Mouse (Mus musculus) kidney, adult 18-20 months (tissue): Measurements from ENCODE around the gene Dennd6b.

Experiments
- DNase-seq: peaks from one replicate; pipeline ENCODE4 v3.0.0; 2021

Gene Dennd6b

GRCm38 (mm10) chr15:89181561-89182270, 14.6 kb downstream of the Dennd6b start:
- DNase-seq, result no peak

- peak; percentile 87 for DNase-seq
These were observed 15.6 kb downstream of the Dennd6b start, which contains the start of gene Plxnb2 for GRCm38 (mm10) chr15:89180571-89181229. TSS of gene Plxnb2 (minus strand) at chr15:89180788.

- peak; percentile 66 for DNase-seq
These were observed 16.2 kb downstream of the Dennd6b start for GRCm38 (mm10) chr15:89180081-89180541.

GRCm38 (mm10) chr15:89179630-89179964, 16.7 kb downstream of the Dennd6b start:
- DNase-seq, result no peak

GRCm38 (mm10) chr15:89178954-89179629, 17.2 kb downstream of the Dennd6b start:
- DNase-seq, result peak; percentile 87

- DNase-seq, result no peak
These were observed 17.9 kb downstream of the Dennd6b start for GRCm38 (mm10) chr15:89178260-89178860.

- no peak for DNase-seq
These were observed 18.6 kb downstream of the Dennd6b start for GRCm38 (mm10) chr15:89177576-89178259.

GRCm38 (mm10) chr15:89177121-89177520, 19.2 kb downstream of the Dennd6b start:
- DNase-seq, result peak; percentile 96

- DNase-seq, result no peak
These were observed 20.7 kb downstream of the Dennd6b start for GRCm38 (mm10) chr15:89175411-89176155.

- DNase-seq, result peak; percentile 57
These were observed 21.4 kb downstream of the Dennd6b start for GRCm38 (mm10) chr15:89174889-89175339.

- peak; percentile 88 for DNase-seq
These were observed 22.4 kb downstream of the Dennd6b start for GRCm38 (mm10) chr15:89173906-89174214.

- DNase-seq, result peak; percentile 82
These were observed 23.0 kb downstream of the Dennd6b start for GRCm38 (mm10) chr15:89173024-89173905.

- DNase-seq, result no peak
These were observed 23.9 kb downstream of the Dennd6b start for GRCm38 (mm10) chr15:89172276-89172935.

GRCm38 (mm10) chr15:89171526-89172051, 24.7 kb downstream of the Dennd6b start:
- no peak for DNase-seq

- peak; percentile 72 for DNase-seq
These were observed 26.2 kb downstream of the Dennd6b start for GRCm38 (mm10) chr15:89170102-89170501.

GRCm38 (mm10) chr15:89169431-89169830, 26.9 kb downstream of the Dennd6b start:
- DNase-seq, result peak; percentile 94

GRCm38 (mm10) chr15:89168922-89169321, 27.4 kb downstream of the Dennd6b start:
- DNase-seq, result no peak

GRCm38 (mm10) chr15:89165478-89165877, 30.8 kb downstream of the Dennd6b start:
- DNase-seq, result no peak

- DNase-seq, result no peak
These were observed 34.9 kb downstream of the Dennd6b start for GRCm38 (mm10) chr15:89161397-89161796.

- DNase-seq, result no peak
These were observed 37.8 kb downstream of the Dennd6b start for GRCm38 (mm10) chr15:89158516-89158915.
